Mouse (Mus musculus) midbrain, embryonic 16.5 days (tissue): ENCODE measurements at regions not wholly inside any gene's neighbourhood (a gene's known extent, or its start where the extent isn't known, plus 50 kb on each side); places are given as distances from the start of the nearest gene placed in this dataset.
A peak's percentile ranks its signal among the peaks of the same experiment; 100 is the strongest.

ENCODE experiments used
- ATAC-seq: fragments of 200-750 bp; cut with Nextera tagmentation; 2 replicates; pipeline ENCODE4 v1.8.0; 2017; ENCODE audit warnings: moderate TSS enrichment
- H3K27ac ChIP-seq: fragments of 300-500 bp; sonication (generic); 2 replicates; pipeline ENCODE4 v1.5.1; 2014; ENCODE audit warnings: mild to moderate bottlenecking, low read length, mixed read lengths
- H3K27me3 ChIP-seq: fragments of 300-500 bp; sonication (generic); 2 replicates; pipeline ENCODE4 v1.6.1; 2014; ENCODE audit warnings: low read depth, low read length, mixed read lengths; ENCODE audit not compliant: control insufficient read depth, insufficient read depth
- H3K36me3 ChIP-seq: fragments of 300-500 bp; sonication (generic); 2 replicates; pipeline ENCODE4 v1.6.1; 2014; ENCODE audit warnings: mild to moderate bottlenecking, low read length, moderate library complexity, mixed read lengths; ENCODE audit not compliant: control insufficient read depth, insufficient read depth
- H3K4me1 ChIP-seq: fragments of 300-500 bp; sonication (generic); 2 replicates; pipeline ENCODE4 v1.6.1; 2014; ENCODE audit warnings: mild to moderate bottlenecking, low read length, mixed read lengths; ENCODE audit not compliant: control insufficient read depth, insufficient read depth
- H3K4me2 ChIP-seq: fragments of 300-500 bp; sonication (generic); 2 replicates; pipeline ENCODE4 v1.6.1; 2014; ENCODE audit warnings: mild to moderate bottlenecking, low read length, mixed read lengths
- H3K4me3 ChIP-seq: fragments of 300-500 bp; sonication (generic); 2 replicates; pipeline ENCODE4 v1.5.1; 2014; ENCODE audit warnings: low read depth, mild to moderate bottlenecking, low read length, moderate library complexity, mixed read lengths
- H3K9ac ChIP-seq: fragments of 300-500 bp; sonication (generic); 2 replicates; pipeline ENCODE4 v1.6.1; 2014; ENCODE audit warnings: low read depth, low read length, mixed read lengths
- H3K9me3 ChIP-seq: fragments of 300-500 bp; sonication (generic); replicated peaks from 2 replicates; pipeline ENCODE4 v1.6.1; 2014; ENCODE audit warnings: mild to moderate bottlenecking, low read length, mixed read lengths; ENCODE audit not compliant: control insufficient read depth, poor library complexity, severe bottlenecking
- WGBS: fragments of 180-500 bp; shearing (Covaris S2); extraction: QIAGEN DNeasy Blood & Tissue Kit; methylation state at CpG from one replicate; pipeline ENCODE4 v1.1.7; 2014; 5-methylcytosine and 5-hydroxymethylcytosine counted together

GRCm38 (mm10) chr2:75183293-75183692 lies 357.7 kb downstream of the Mtx2 start:
- no peak for ATAC-seq
- no peaks in the 10 kb centered on the region for H3K27me3 ChIP-seq
- no peaks in the 10 kb centered on the region for H3K9me3 ChIP-seq
- no peak overlapping the region for H3K9ac ChIP-seq
- H3K4me1 ChIP-seq, result no peaks in the 10 kb centered on the region
- H3K36me3 ChIP-seq, result no peaks in the 10 kb centered on the region
- H3K4me3 ChIP-seq, result no peak overlapping the region
- no peak overlapping the region for H3K27ac ChIP-seq
- 42% methylated on average over 4 of the region's 4 CpGs for WGBS
- no peak overlapping the region for H3K4me2 ChIP-seq

GRCm38 (mm10) chr2:75202587-75203220 lies 377.1 kb downstream of the Mtx2 start:
- Histone ChIP-seq H3K4me2 (no peak overlapping the region), H3K9me3 (no peaks in the 10 kb centered on the region), H3K9ac (no peak overlapping the region), H3K27ac (no peak overlapping the region; the same call in 1 of the 2 replicates), H3K27me3 (no peaks in the 10 kb centered on the region), H3K36me3 (no peaks in the 10 kb centered on the region), H3K4me3 (no peak overlapping the region), H3K4me1 (no peaks in the 10 kb centered on the region)
- WGBS, result 50% methylated on average over 7 of the region's 7 CpGs
- no peak for ATAC-seq

- Histone ChIP-seq H3K4me2 (no peak overlapping the region), H3K36me3 (no peaks in the 10 kb centered on the region), H3K9ac (no peak overlapping the region), H3K27ac (no peak overlapping the region), H3K4me3 (no peak overlapping the region), H3K9me3 (no peaks in the 10 kb centered on the region), H3K4me1 (no peaks in the 10 kb centered on the region; the same call in 1 of the 2 replicates), H3K27me3 (no peaks in the 10 kb centered on the region)
- ATAC-seq, result no peak
- 73% methylated on average over 27 of the region's 27 CpGs for WGBS
These were observed 383.5 kb downstream of the Mtx2 start for GRCm38 (mm10) chr2:75208821-75209758.

GRCm38 (mm10) chr2:75209790-75210583 lies 384.4 kb downstream of the Mtx2 start:
- Histone ChIP-seq H3K27me3 (no peaks in the 10 kb centered on the region), H3K4me3 (no peak overlapping the region), H3K36me3 (no peaks in the 10 kb centered on the region), H3K9me3 (no peaks in the 10 kb centered on the region), H3K9ac (no peak overlapping the region), H3K27ac (no peak overlapping the region), H3K4me2 (no peak overlapping the region), H3K4me1 (no peaks in the 10 kb centered on the region; the same call in 1 of the 2 replicates)
- WGBS, result 78% methylated on average over 17 of the region's 17 CpGs
- no peak for ATAC-seq

- Histone ChIP-seq H3K4me3 (no peak overlapping the region), H3K9ac (no peak overlapping the region), H3K36me3 (no peaks in the 10 kb centered on the region), H3K27me3 (no peaks in the 10 kb centered on the region), H3K4me1 (peaks cover 3% of the 10 kb centered on the region; the same call in 1 of the 2 replicates), H3K27ac (no peak overlapping the region), H3K4me2 (no peak overlapping the region), H3K9me3 (no peaks in the 10 kb centered on the region)
- ATAC-seq, result no peak
- 96% methylated on average over 5 of the region's 5 CpGs for WGBS
These were observed 391.3 kb downstream of the Mtx2 start for GRCm38 (mm10) chr2:75216931-75217330.

- Histone ChIP-seq H3K9ac (no peak overlapping the region), H3K27ac (no peak overlapping the region), H3K4me1 (peaks cover 3% of the 10 kb centered on the region; the same call in 1 of the 2 replicates), H3K4me2 (no peak overlapping the region), H3K4me3 (no peak overlapping the region), H3K27me3 (no peaks in the 10 kb centered on the region), H3K36me3 (no peaks in the 10 kb centered on the region), H3K9me3 (no peaks in the 10 kb centered on the region)
- ATAC-seq, result no peak
- WGBS, result 31% methylated on average over 8 of the region's 8 CpGs
These were observed 395.3 kb downstream of the Mtx2 start for GRCm38 (mm10) chr2:75220775-75221359.

GRCm38 (mm10) chr2:75224443-75224842 lies 398.8 kb downstream of the Mtx2 start:
- 51% methylated on average over 5 of the region's 5 CpGs for WGBS
- no peak overlapping the region for H3K4me3 ChIP-seq
- no peak overlapping the region for H3K27ac ChIP-seq
- H3K9me3 ChIP-seq, result no peaks in the 10 kb centered on the region
- H3K9ac ChIP-seq, result no peak overlapping the region
- H3K4me2 ChIP-seq, result no peak overlapping the region
- peaks cover 3% of the 10 kb centered on the region; the same call in 1 of the 2 replicates for H3K4me1 ChIP-seq
- H3K27me3 ChIP-seq, result no peaks in the 10 kb centered on the region
- ATAC-seq, result peak; percentile 64; the same call in 1 of the 2 replicates
- H3K36me3 ChIP-seq, result no peaks in the 10 kb centered on the region

GRCm38 (mm10) chr2:75240976-75241375 lies 415.4 kb downstream of the Mtx2 start:
- H3K4me3 ChIP-seq, result no peak overlapping the region
- H3K27me3 ChIP-seq, result no peaks in the 10 kb centered on the region
- no peaks in the 10 kb centered on the region for H3K36me3 ChIP-seq
- no peak overlapping the region for H3K9ac ChIP-seq
- H3K4me1 ChIP-seq, result peaks cover 5% of the 10 kb centered on the region
- H3K27ac ChIP-seq, result no peak overlapping the region
- 85% methylated on average over 1 of the region's 1 CpGs for WGBS
- no peak overlapping the region for H3K4me2 ChIP-seq
- no peak for ATAC-seq
- no peaks in the 10 kb centered on the region for H3K9me3 ChIP-seq
